Mouse (Mus musculus) ES-CJ7 (cell line): ENCODE data around the gene Vrk2.

Experiments
- DNase-seq: peaks from one replicate; pipeline ENCODE4 v3.0.0; 2011; ENCODE audit warnings: low read depth, low spot score

The Vrk2 gene

DNA sequence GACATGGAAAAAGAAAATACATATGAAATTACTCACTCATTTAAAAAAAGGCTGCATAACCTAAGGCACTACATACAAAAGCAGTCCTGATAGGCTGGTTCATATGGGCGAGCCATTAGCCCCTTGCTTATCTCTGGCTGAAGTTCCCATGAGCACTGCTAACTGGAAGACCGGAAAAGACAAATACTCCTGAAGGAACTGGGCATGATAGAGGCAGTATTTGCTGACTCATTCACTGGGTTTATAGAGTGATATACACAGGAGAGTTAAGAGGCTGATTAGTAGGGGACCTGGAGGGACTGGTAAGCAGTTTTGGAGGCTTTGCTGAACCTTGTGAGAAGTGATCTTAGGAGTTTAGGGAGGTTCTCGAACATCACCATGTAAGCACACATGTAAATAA is 42.2 kb downstream of the Vrk2 start:
- no peak for DNase-seq

- no peak for DNase-seq
These were observed 56.0 kb downstream of the Vrk2 start for GRCm38 (mm10) chr11:26537816-26538215.

GRCm38 (mm10) chr11:26533828-26534119 is 60.0 kb downstream of the Vrk2 start:
- DNase-seq: no peak

GRCm38 (mm10) chr11:26532994-26533827 is 60.6 kb downstream of the Vrk2 start:
- DNase-seq: no peak

DNA sequence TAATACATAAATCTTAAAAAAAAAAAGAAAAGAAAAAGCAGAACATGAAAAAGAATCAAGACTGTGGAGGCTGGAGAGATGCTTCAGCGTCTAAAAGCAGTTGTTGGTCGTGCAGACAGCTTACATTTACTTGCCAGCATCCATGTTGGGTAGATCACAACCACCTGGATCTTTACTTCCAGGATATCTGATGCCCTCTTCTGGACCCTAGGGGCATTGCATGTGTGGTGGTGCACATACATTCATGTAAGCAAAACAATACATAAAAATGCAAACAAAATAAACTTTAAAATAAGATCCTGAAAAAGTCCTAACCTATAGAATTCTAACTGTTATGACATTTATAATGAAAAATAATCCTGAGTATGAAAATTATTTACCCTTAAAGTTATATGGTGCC is 66.9 kb downstream of the Vrk2 start:
- DNase-seq: peak; percentile 76

GRCm38 (mm10) chr11:26518991-26519390 is 74.8 kb downstream of the Vrk2 start:
- DNase-seq: no peak

DNA sequence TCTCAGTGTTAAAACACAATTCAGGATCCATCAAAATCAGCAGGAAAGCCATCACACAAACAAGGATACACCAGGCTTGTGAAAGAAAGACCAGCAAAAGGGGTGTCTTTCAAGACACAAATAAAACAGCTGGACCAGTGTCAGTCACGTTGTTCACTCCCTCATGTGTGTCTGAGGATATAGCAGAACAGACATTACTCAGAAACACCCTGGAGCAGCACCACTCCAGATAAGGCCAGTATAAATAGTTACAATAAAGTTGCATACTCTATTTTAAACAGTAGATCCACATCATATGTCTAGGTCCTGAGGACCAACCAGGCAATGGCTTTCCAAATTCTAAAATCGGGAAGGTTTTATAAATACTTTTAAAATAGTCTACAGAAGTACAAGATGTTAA is 77.7 kb downstream of the Vrk2 start:
- DNase-seq: no peak

DNA sequence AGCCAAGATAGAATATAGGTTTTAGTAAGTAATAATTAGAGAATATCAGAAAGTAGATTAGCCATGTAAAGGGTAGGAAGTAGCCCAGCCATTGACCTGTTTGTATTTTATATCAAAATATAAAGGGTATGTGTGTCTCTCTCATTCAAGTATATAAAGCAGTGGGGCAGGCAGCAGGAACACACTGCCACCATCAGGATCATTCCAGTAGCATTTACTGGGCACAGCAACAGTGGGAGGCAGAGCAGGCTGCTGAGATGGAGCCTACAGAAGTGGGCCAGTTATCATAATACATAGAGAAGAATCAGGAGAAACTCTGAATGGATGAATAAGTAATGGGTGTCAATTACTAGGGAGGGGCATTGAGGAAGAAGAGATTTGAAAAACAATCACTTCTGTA is 80.1 kb downstream of the Vrk2 start:
- peak; percentile 18 for DNase-seq

DNA sequence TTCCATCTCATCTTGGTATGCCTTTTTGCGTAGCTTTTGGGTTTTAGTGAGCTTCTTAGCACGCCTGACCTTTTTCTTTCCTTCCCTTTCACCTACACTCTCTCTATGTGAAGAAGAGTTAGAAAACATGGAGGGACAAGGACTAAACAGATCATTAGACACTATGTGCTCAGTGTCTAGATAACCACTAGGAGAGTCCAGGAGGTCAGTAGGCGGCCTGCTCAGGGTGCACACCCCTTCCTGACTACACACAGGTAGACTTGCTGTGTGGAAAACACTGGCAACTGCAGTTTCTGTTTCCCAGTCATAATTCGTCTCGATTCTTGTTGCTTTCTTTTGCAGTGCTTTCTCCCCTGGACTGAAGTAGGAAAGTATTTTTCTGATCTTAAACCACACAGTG is 97.8 kb downstream of the Vrk2 start:
- DNase-seq: no peak

GRCm38 (mm10) chr11:26489761-26490466 is 103.9 kb downstream of the Vrk2 start:
- DNase-seq: peak; percentile 40

GRCm38 (mm10) chr11:26481691-26482242 is 112.0 kb downstream of the Vrk2 start:
- no peak for DNase-seq

DNA sequence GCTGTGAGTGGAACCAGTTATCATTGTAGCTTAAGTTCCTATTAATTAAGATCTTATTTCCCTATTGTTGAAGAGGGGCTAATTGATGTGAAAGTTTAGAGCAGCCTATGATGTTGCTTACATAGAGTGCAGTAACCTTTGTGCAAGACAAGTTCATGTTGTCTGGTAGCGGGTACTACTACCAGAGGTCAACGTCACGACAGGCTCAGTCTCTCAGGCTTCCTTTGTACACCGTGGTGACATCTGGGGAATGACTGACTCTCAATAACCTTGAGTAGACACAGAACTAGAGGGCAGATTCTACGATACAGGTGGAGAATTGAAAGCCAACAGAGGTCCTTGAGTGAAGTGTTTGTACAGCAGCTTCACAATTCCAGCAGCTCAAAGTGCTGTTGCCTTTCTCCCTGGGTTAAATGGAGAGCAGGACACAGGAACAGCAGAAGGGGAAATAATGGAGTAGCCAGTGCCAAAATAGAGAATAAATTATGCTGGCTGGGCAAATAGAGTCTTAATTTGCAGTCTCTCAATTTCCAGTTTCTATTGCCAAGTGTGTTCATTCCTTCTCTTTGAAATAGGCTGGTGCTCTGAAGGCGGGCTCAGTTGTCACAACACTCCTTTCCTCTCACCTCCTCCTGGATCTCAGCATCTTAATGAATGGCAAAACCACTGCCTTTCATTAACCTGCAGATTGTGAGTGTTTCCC is 116.6 kb downstream of the Vrk2 start:
- DNase-seq: no peak

GRCm38 (mm10) chr11:26454081-26454480 is 139.7 kb downstream of the Vrk2 start:
- DNase-seq: no peak

GRCm38 (mm10) chr11:26452693-26453092 is 141.1 kb downstream of the Vrk2 start:
- DNase-seq: no peak

GRCm38 (mm10) chr11:26451228-26451627 is 142.6 kb downstream of the Vrk2 start:
- no peak for DNase-seq

DNA sequence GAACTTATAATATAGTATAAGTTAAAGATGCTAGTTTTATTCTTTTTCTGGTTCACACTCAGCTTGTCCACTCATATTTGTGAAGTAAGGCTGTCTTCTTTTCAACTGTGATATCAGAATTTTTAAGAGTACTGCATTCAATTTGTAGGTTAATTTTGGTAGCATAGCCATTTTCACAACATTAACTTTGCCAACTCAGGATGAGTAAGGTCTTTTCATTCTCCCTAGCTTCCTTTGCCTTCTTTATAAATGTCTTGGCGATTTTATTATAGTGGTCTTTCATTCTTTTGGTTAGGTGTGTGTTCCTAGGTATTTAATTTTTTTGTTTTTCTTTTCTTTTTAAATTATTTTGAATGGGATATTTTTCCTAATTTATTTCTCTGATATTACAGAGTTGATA is 143.2 kb downstream of the Vrk2 start:
- no peak for DNase-seq

GRCm38 (mm10) chr11:26449789-26450188 is 144.0 kb downstream of the Vrk2 start:
- DNase-seq: peak; percentile 57

DNA sequence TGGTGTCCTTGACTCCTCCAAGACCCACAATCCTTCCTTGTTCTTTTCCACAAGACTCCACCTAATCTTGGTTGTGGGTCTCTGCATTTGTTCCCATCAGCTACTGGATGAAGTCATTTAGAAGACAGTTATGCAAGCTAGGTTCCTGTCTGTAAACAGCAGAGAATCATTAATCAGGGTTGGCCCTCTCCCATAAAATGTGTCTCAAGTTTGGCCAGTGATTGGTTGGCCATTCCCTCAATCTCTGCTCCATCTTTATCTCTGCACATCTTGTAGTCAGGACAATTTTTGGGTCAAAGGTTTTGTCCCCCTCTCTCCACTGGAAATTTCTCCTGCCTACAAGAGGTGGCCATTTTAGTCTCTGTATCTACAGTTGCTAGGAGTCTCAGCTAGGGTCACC is 149.4 kb downstream of the Vrk2 start:
- DNase-seq: no peak

DNA sequence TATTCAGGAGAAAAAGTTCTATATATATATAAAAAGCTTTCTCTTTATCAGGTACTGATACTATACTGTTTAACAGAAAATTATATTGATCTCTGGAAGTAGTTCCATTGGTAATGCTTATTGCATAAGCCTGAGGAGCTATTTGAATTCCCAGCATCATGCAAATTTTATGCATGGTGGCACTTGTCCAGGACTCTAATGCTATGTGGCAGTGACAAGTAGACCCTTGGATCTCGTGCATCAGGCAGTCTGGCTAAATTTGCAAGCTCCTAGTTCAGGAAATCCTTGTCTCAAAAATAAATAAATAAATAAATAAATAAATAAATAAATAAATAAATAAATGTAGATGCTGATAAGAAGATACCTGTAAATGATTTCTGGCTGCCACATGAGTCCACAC is 152.7 kb downstream of the Vrk2 start:
- DNase-seq: no peak

- DNase-seq: peak; percentile 13
These were observed 156.0 kb downstream of the Vrk2 start for GRCm38 (mm10) chr11:26437818-26438217.

DNA sequence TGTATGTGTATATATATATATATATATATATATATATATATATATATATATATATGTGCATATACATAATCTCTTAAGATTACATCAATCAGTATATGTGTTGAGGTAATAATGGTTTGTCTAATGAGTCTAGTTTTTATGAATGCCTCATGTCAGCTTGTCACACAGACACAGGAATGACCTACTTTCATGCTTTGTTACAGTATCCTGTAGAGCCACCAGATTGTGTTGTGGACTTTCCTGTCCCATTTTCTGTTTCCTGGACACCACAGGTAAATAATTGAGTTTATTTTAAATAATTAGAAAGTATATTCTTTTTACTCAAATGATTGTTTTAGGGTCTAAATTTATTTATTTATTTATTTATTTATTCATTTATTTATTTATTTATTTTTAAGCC is 159.6 kb downstream of the Vrk2 start:
- no peak for DNase-seq

DNA sequence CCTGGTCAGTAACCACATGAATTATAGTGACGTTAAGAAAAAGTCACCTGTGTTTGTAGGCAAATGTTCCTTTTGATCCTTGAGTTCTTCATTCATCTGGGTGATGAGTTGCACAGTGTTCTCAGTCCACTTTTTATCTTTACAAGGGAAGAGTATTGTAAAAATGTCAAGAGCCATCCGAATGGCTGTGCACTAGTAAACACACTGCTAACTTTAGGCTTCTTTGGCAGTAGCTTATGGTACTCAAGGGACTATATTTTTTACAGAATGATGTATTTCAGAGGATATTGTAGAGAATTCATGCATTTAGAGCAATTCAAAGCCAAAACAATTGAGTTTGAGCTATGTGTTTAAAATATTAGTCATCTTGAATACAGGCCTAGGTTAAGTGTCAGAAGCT is 172.3 kb downstream of the Vrk2 start:
- DNase-seq: no peak
